Mouse (Mus musculus) kidney, adult 2 months (tissue): ENCODE measurements around the gene Ap3m1.

ENCODE experiments used
- CTCF ChIP-seq: fragments of 200-500 bp; conservative IDR thresholded peaks from 2 replicates; pipeline ENCODE4 v1.5.1; 2011; ENCODE audit warnings: low read depth, mild to moderate bottlenecking, control low read depth, low read length, moderate library complexity, mixed read lengths; ENCODE audit not compliant: insufficient read depth, insufficient read length
- POLR2A ChIP-seq: fragments of 200-500 bp; IDR thresholded peaks from one replicate; pipeline ENCODE4 v1.6.1; 2011; ENCODE audit warnings: low read depth, low read length, control low read depth

GRCm38 (mm10) chr14:21029025-21029659, 23.2 kb downstream of the Ap3m1 start:
- no peak for TF ChIP-seq CTCF
- no peak for TF ChIP-seq POLR2A
